Mouse (Mus musculus) thymus, postnatal 14 days (tissue): ENCODE results near the gene Igdcc4.

Experiments used
- DNase-seq: peaks from one replicate; pipeline ENCODE4 v3.0.0; 2021

Igdcc4 gene

DNA sequence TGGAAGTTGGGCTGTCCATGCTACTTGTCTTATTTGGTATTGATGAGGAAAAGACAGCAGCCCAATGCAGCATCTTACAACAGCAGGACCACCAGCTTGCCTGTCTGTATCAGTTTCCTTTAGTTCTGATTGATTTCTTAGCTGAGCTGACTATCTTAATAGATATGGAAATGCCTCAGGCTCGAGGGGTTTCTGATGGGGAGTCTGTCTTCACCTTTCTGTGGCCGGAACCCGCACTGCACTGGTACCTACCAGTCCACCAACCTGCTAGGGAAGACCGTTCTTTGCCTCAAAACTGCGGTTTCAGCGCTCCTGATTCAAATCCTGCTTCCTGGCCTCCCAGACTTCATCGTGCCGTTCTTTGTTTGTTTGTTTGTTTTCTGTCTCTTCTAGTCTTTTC is 60.6 kb downstream of the Igdcc4 start:
- DNase-seq = no peak

DNA sequence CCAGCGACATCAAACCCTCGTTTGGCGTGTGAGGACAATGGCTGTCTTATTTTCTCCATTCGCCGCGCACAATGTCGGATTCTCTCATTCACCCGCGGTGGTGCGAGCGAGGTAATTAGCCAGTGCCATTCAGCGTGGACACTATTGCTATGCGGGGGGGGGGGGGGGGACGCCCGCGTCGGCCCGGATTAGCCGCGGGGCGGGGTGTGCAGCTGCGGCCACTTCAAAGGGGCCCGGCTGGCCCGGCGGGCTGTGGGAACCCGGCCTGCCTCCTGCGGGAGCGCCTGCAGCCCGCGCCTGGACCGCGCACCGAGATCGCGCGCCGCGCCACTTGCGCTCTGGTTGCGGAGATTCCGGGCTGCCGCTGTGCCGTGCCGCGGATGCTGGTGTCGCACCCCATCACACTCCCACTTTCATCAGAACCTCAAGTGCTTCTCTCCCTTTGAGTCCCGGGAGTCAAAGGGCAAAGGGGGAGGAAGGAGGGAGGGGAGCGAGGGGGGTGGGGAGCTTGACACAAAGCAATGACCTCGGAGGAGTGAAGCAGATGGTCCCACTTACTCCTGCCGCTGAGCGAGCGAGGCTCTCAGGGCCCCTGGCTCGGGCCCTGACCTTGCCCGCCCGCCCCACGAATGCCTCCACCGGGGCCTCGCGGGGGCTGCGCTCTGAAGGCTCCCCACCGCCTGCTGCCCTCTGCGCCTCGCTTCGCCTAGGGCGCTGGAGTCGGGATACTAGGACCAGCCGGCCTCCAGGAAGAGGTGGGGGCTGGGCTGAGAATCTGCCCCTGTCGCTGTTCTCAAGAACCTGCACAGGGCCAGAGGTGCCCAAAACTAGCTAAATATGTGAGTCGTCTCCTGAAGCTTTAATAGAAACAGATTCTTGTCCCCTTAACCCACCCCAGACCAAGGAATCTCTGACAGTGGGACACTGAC is 61.7 kb downstream of the Igdcc4 start:
- DNase-seq = no peak

DNA sequence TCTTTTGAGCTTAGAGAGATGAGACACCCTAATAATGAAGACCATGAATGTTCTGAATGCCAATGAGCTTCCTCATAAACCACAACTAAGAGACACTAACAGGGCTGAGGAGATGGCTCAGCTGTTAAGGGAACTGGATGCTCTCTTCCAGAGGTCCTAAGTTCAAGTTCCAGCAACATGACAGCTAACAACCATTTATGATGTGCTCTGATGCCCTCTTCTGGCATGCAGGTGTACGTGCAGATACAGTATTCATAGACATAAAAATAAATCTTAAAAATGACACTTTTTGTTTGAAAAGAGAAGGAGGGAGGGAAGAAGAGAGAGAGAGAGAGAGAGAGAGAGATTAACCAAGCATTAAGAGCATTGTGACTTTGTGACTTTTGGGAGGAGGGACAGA is 63.6 kb downstream of the Igdcc4 start:
- DNase-seq = no peak

DNA sequence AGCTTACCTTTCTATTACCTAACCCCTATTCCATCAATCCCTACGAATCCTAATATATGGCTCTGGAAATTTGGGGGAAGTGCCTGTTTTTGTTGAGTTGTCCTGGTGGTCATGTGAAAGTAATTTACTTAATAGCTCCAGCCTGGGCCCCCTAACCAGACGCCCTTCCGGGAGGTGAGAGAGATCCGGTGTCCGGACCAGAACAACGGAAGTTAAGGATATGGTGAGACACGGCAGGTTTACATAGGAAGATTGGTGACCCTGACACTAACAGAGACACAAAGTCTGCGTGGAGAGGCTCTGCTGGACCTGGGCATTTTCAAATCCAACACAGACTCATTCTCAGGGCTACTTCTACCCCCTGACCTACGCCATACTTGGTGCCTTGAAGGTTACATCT is 65.1 kb downstream of the Igdcc4 start:
- no peak for DNase-seq

DNA sequence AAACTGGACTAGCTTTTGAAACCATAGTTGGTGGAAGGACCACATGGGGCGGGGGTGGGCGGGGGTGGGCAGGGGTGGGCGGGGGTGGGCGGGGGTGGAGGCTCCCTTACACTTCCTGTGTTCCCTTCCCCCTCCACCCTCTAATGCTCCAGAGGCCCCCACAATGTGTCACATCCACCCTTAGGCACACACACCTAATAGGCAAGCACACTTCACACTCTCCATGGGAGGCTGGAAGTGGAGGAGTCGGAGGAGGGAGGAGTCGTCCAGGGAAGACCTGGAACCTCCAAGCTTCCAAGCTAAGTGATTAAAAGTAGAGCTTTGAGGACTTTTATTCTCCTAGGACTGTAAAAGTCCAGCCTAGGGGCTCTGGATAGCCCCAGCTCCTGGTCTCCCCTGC is 67.2 kb downstream of the Igdcc4 start:
- DNase-seq = no peak

DNA sequence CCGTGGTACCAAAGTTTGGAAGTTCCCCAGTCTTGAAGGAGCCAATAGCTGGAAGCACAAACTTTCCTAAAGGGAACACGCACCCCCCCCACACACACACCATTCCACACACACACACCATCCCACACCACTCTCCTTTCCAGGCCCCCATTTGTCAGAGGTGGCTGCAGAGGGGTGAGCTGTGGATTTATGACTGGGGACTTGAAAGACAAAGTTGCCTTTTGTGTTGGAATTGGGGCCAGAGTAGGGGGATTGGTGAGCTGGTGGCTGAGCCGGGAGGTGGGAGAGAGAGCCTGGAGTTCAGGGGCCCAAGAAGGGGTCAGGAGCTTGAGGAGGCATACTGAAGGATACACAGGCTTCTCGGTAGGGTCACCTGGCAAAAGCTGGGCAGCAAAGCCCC is 67.7 kb downstream of the Igdcc4 start:
- DNase-seq = no peak

DNA sequence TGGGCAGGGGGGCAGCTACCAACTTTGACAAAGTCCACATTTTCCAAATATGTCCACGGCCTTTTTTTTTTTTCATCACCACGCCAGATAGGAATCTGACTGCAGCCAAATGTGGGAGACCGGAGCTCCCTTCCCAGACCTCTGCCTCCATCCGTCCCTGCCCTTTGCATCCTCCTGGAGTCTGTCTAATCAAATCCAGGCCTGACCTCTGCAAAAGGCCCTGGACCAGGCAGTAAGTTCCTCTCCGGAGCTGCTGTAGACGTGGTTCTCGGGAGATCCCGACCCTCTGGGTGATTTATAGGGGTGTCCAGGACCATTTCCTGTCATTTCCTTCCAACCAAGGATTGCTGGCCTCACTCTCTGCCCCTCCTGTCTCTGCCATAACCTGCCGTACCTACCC is 71.4 kb downstream of the Igdcc4 start:
- no peak for DNase-seq

DNA sequence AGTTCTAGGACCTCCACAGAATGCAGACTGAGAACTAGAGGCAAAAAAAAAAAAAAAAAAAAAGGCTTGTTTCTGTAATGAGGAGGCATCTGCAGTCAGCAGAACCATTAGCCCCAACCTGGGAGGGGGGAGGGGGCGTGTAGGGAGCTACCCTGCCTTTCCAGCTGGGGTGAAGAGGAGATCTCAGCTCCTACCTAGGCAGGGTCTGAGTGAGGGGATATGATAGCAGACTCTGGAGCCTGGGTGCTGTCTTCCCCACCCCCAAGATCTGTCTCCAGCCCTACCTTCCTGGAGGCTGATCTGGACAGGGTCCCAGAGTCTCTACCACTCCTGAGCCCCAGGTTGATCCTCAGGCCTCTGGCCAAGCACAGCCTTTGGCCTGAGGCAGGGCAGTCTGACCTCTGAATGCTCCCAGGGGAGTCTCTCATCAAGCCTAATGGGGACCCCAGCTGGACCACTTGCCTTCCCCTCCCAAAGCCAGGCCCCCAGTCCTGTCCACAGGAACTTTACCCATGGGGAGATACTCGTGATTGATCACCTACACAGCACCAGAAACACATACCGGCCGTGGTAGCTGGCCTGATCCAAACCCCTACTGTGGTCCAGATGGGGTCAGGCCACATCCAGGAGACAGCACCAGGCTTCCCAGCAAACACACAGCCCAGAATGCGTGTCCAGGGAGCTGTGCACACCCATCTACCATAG is 74.1 kb downstream of the Igdcc4 start:
- no peak for DNase-seq

DNA sequence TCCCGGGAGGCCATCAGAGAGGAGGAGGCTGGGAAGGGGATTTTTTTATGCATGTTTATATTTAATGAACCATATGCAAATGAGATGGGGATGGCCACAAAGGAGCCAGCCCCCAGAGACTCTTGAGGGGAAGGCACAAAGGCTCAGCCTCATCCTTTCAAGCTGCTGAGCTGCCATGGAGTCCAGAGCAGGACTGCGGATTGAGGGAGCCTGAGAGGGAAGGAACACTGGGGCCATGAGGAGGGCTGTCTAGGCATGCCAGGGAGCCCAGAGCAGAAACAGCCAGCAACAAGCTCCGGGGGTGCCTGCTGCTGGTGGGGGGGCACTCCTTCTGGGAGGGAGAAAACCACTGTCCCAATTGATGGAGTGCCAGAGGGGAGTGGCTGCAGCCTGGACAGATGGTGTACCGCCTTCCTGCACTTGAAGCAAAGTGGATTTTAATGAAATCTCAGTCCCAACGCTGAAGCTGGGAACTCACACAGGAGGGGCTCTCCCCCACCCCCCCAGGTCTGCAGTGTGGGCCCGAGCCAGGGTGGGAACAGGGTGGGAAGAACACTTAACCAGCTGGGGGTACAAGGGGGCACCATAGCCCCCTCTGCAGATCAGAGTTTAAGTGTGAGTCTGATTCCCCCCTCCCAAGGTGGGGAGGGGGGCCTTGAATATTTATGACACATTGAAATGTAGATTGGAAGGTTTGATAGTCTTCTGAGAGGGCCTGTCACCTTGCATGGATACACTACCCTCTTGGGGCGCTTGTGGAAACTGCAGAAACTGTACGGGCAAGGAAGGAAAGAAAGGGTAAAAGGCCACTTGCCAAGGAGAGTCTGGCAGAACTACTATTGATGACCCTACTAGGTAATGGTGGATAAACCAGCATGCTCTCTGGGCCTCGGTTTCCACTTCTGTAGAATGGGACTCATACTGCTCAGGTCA is 74.9 kb downstream of the Igdcc4 start:
- DNase-seq = no peak

DNA sequence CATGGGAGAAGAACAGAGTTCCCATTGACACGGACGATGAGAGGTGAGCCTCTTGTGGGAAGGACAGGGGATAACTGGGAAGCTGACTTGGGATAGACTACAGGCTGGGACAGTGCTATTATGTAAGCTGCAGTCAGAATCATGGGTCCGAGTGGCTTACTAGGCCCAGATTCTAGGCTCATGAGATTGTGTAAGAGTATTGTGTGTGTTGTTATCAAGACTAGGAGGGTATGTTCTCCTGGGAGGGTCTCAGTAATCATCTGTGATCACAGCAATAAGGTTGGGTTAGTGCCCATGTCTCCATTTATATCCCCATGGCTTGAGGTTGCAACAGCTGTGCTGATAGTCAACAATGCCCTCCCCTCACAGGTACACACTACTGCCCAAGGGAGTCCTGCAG is 76.2 kb downstream of the Igdcc4 start:
- DNase-seq = no peak

DNA sequence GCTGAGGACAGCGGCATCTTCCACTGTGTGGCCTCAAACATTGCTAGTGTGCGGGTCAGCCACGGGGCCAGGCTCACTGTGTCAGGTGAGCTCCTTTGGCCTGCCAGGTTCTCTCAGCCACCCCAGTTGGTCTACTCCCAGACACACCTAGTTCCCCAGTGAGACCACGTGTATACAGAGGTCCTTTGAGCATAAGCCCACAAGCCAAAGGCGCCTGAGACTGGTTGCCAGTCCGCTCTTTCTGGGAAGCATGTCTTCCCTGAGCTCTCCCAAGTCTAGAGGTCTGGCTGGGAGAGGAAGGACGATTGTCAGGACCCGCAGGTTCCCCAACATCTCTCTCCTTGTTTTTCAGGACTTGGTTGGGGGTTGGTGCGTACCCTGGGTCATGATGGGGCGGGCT is 76.6 kb downstream of the Igdcc4 start:
- DNase-seq = no peak

DNA sequence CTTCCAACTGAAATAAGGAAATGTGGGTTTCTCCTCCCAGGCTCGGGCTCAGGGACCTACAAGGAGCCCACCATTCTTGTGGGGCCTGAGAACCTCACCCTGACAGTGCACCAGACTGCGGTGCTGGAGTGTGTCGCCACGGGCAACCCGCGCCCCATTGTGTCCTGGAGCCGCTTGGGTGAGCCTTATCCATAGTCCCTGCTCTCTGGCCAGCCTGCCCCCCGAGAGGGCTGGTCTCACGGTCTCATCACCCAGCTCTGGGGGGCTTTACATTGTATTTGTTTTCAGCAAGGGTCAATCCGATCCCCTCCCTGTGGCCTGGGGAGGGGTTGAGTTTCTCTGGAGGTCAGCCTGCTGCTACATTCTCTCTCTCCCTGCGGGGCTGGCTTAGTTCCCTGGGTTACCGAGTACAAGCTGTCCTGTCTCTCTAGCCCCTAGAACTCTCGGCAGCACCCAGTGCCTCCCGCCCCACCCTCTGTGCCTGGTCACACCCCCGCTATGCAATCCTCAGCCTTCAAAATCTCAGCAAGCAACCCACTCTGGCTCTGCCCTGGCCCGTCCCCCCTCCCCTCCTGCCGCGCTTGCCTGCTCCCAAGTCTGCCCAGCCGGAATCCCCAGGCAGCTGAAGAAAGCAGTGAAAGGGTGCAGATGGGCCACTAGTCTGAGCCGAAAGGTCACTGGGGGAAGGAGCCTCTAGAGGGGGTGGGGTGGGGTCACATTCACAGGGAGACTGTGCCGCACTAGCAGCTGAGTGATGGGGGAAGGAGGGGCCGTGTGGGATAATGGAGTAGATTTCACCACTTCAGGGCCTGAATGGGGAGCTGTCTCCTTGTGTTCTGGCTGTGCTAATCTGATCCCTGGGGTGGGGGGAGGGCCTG is 77.3 kb downstream of the Igdcc4 start:
- DNase-seq = no peak

DNA sequence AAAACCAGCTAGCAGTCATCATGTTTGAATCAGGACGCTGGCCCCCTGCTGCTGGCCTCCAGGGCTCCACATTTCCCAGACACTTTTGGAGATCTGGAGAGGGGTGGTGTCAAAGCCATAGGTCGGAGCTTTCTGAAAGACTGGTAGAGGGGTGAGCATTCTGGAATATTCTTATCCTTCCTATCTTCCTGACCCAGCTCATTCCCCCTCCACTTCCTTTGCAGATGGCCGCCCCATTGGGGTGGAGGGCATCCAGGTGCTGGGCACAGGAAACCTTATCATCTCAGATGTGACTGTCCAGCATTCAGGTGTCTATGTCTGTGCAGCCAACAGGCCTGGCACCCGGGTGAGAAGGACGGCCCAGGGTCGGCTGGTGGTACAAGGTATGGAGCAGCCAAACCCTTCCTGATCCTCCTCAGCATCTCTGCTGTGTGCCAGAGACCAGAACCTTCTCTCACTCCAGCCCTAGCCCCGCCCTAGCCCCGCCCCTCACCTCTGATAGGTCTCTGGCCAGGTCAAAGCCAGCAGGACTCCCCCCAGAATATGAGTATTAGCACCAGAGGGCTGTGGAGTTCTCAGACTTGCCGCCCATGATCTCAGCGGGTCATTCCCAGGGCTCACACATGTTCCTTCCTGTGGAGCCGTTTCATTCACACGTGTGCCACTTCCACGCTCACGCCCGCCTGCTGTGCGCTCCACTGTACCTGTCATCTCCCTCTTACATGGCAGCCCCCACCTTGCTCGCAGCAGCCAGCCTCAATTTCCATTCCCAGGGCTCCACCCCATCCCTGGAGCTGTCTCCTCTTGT is 78.7 kb downstream of the Igdcc4 start:
- no peak for DNase-seq
